Mouse (Mus musculus) kidney, embryonic 14.5 days (tissue): ENCODE results near the gene Nox1. TPM values are rescaled to one million over a fixed set of nuclear protein-coding genes. Genes with fewer than 3 reads are reported as not detected.

Source experiments
- ATAC-seq: fragments of 200-750 bp; cut with Nextera tagmentation; 2 replicates; pipeline ENCODE4 v1.8.0; 2017; ENCODE audit warnings: moderate number of reproducible peaks, mild to moderate bottlenecking, moderate TSS enrichment, moderate library complexity; ENCODE audit not compliant: low FRiP score, low TSS enrichment
- H3K27ac ChIP-seq: fragments of 300-500 bp; sonication (generic); 2 replicates; pipeline ENCODE4 v1.5.1; 2014; ENCODE audit warnings: low read depth, mild to moderate bottlenecking, low read length, moderate library complexity, mixed read lengths
- H3K27me3 ChIP-seq: fragments of 300-500 bp; sonication (generic); 2 replicates; pipeline ENCODE4 v1.6.1; 2014; ENCODE audit warnings: mild to moderate bottlenecking, low read length; ENCODE audit not compliant: control insufficient read depth, insufficient read depth
- H3K36me3 ChIP-seq: fragments of 300-500 bp; sonication (generic); 2 replicates; pipeline ENCODE4 v1.6.1; 2014; ENCODE audit warnings: low read length, mixed read lengths; ENCODE audit not compliant: control insufficient read depth, insufficient read depth
- H3K4me1 ChIP-seq: fragments of 300-500 bp; sonication (generic); 2 replicates; pipeline ENCODE4 v1.6.1; 2014; ENCODE audit warnings: low read length, mixed read lengths; ENCODE audit not compliant: control insufficient read depth, insufficient read depth
- H3K4me2 ChIP-seq: fragments of 300-500 bp; sonication (generic); replicated peaks from 2 replicates; pipeline ENCODE4 v1.6.1; 2014; ENCODE audit warnings: low read depth, mild to moderate bottlenecking, low read length
- H3K4me3 ChIP-seq: fragments of 300-500 bp; sonication (generic); 2 replicates; pipeline ENCODE4 v1.5.1; 2014; ENCODE audit warnings: mild to moderate bottlenecking, low read length
- H3K9ac ChIP-seq: fragments of 300-500 bp; sonication (generic); 2 replicates; pipeline ENCODE4 v1.6.1; 2014; ENCODE audit warnings: low read depth, mild to moderate bottlenecking, low read length, moderate library complexity
- H3K9me3 ChIP-seq: fragments of 300-500 bp; sonication (generic); 2 replicates; pipeline ENCODE4 v1.6.1; 2016; ENCODE audit warnings: low read length; ENCODE audit not compliant: control insufficient read depth
- WGBS: fragments of 180-500 bp; shearing (Covaris S2); extraction: QIAGEN DNeasy Blood & Tissue Kit; methylation state at CpG from one replicate; pipeline ENCODE4 v1.1.7; 2014; 5-methylcytosine and 5-hydroxymethylcytosine counted together
- polyA plus RNA-seq: library from polyadenylated mRNA; unstranded; fragments of >200 nt; fragmentation: Nextera tagmentation; extraction: Ambion mirVana; gene quantifications from 2 replicates; pipeline ENCODE4 v1.2.1, GENCODE M21; 2014

Gene Nox1
- polyA plus RNA-seq, 1 experiment from 2014 or later = 0.32 TPM

DNA sequence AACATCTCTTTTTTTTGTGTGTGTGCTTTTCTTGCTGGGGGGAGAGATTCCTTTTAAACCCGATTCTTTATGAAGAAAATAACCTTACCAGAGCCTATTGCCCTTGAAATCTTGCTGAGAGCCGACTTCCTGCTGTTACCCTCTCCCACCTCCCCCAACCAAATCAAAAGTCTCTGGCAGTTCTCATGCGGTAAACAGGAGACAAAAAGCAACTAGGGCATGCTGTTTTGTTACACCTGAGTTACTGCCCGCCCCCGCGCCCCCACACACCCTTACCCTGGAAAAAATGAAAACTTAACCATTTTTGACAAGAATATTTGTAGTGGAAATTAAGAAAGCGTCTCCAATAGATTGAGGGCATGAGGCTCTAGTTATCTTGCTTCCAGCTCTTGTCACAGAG is 63.6 kb downstream of the Nox1 start:
- H3K9ac ChIP-seq = no peak overlapping the region
- WGBS = 44% methylated on average over 7 of the region's 7 CpGs

DNA sequence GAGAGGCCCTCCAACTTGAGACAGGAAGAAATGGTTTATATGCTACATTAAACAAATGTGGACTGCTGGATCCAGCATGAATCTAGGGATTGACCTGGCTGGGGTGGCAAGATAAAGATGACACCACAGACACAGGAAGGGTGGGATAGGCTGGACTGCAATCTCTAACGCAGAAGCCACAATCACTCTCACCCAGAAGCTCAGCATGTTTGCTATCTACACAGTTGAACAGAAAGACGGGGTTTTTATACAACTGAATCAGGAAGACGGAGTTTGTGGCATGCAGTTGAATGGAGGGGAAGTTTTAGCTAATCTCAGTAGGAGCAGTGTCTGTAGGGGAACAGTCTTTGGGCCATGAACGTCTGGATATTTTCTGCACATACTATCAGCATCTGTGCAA is 79.8 kb downstream of the Nox1 start:
- Histone ChIP-seq H3K9me3 (no peaks in the 10 kb centered on the region), H3K27me3 (no peaks in the 10 kb centered on the region), H3K4me2 (no peak overlapping the region), H3K27ac (no peak overlapping the region), H3K4me3 (no peak overlapping the region), H3K9ac (no peak overlapping the region), H3K36me3 (no peaks in the 10 kb centered on the region), H3K4me1 (no peaks in the 10 kb centered on the region)
- ATAC-seq = no peak
- WGBS = 89% methylated on average over 4 of the region's 4 CpGs

More for the DNA sequence above, 63.6 kb downstream of the Nox1 start:
- H3K4me1 ChIP-seq = no peaks in the 10 kb centered on the region
- no peak overlapping the region for H3K4me3 ChIP-seq
- no peak overlapping the region for H3K4me2 ChIP-seq
- no peaks in the 10 kb centered on the region for H3K36me3 ChIP-seq
- H3K27ac ChIP-seq = no peak overlapping the region
- no peak for ATAC-seq
- no peaks in the 10 kb centered on the region for H3K9me3 ChIP-seq
- H3K27me3 ChIP-seq = 0 out of 2 replicates have a peak, but pooled peaks cover 3% of the 10 kb centered on the region

DNA sequence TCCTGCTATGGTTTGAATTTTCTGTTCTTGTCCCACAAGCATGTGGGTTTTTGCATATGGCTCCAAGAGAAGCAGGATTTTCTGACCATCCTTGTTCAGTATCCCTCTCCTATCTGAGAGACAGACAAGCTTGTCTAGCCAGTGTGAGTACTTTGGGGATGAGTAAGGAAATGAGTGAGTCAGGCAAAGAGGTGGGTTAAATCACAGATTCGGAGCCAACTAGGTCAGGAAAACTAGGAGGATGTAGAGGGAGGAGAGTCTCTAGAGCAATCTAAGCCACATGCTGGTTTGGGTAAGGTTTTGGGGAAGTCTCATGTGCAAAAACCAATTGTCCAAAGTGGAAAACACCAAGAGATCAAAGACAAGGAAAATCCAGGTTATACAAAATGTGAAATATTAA is 80.2 kb downstream of the Nox1 start:
- Histone ChIP-seq H3K4me1 (no peaks in the 10 kb centered on the region), H3K9me3 (no peaks in the 10 kb centered on the region), H3K27ac (no peak overlapping the region), H3K36me3 (no peaks in the 10 kb centered on the region), H3K9ac (no peak overlapping the region), H3K4me2 (no peak overlapping the region), H3K4me3 (no peak overlapping the region), H3K27me3 (no peaks in the 10 kb centered on the region)
- 78% methylated on average over 1 of the region's 1 CpGs for WGBS
- ATAC-seq = no peak

DNA sequence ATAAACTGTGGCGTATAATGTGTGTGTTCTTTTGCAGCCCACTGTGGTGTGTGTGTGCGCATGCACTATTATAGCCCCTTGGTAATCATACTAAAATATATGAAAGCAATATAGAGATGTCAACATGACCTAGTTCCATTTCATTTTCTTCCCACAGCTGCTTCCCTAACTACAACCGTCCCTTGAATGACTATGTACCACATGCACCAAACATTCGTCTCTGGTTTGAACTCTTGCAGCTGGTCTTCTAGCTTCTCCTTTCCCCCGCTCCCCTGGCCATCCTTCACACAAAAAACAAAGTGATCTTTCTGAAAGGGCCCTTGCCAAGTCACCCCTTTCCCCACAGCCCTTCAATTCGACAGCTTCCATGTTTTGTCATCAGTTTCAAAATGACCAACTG is 81.7 kb downstream of the Nox1 start:
- no peak for ATAC-seq
- H3K9ac ChIP-seq = no peak overlapping the region
- no peaks in the 10 kb centered on the region for H3K9me3 ChIP-seq
- H3K4me3 ChIP-seq = no peak overlapping the region
- H3K36me3 ChIP-seq = no peaks in the 10 kb centered on the region
- H3K27ac ChIP-seq = no peak overlapping the region
- H3K4me1 ChIP-seq = no peaks in the 10 kb centered on the region
- WGBS = 90% methylated on average over 6 of the region's 6 CpGs
- H3K27me3 ChIP-seq = no peaks in the 10 kb centered on the region
- no peak overlapping the region for H3K4me2 ChIP-seq

DNA sequence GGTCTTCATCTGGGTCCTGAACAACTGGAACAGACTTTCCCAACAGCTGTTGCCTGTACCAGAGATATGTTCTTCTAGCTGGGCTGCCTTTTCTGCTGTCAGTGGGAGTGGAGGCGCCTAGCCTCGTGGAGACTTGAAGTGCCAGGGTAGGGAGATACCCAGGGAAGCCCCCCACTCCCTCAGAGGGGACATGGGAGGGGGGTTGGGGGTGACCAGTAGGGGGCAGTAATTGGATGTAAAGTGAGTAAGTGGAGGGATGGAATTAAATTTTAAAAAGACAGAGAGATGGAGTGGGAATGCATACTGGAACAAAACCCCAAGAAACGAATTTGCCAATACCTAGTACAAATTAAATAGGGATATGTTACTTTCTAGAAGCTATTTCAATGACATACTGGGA is 87.9 kb downstream of the Nox1 start:
- Histone ChIP-seq H3K36me3 (no peaks in the 10 kb centered on the region), H3K4me3 (no peak overlapping the region), H3K4me1 (no peaks in the 10 kb centered on the region), H3K27me3 (0 out of 2 replicates have a peak, but pooled peaks cover 2% of the 10 kb centered on the region), H3K4me2 (no peak overlapping the region), H3K27ac (no peak overlapping the region), H3K9ac (no peak overlapping the region), H3K9me3 (no peaks in the 10 kb centered on the region)
- no peak for ATAC-seq
- WGBS = 68% methylated on average over 3 of the region's 3 CpGs

DNA sequence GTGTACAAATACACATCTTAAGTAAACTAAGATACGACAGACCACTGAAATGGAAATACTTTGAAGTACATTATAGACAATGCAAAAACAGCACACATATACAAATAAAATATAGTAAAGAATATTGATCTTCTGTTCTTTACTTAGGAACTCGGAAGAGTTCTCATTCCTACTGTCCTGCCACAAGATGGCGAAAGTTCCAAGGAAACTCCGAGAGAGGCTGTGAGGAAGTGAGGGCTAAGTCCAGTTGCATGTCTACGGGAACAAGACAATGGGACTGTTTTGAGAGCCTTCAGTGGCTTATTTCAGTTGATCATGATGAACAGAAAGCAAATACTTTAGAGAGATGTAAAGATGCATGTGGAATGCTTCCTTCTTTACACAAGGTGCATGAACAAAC is 89.5 kb downstream of the Nox1 start:
- H3K9me3 ChIP-seq = no peaks in the 10 kb centered on the region
- 0 out of 2 replicates have a peak, but pooled peaks cover 4% of the 10 kb centered on the region for H3K27me3 ChIP-seq
- H3K4me2 ChIP-seq = no peak overlapping the region
- H3K36me3 ChIP-seq = no peaks in the 10 kb centered on the region
- no peaks in the 10 kb centered on the region for H3K4me1 ChIP-seq
- no peak overlapping the region for H3K4me3 ChIP-seq
- WGBS = 28% methylated on average over 5 of the region's 5 CpGs
- ATAC-seq = no peak
- no peak overlapping the region for H3K9ac ChIP-seq
- H3K27ac ChIP-seq = no peak overlapping the region

DNA sequence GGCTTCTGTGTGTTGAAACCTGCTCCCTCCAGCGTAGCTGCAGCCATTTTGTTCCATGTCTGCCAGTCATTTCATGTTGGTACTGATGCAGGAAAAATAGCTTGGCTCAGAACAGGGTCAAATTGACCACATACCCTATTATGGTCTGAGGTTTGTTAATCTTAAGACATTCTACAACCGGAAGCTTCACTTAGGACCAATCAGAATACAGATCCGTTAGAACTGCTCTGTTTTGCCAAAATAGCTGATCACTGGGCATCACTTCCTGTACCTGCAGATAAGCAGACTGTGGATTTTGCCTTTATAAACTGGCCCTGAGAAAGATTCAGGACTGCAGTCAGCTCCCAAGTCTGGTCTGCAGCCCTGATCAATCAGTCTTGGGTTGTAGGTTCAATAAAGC is 93.2 kb downstream of the Nox1 start:
- H3K4me3 ChIP-seq = no peak overlapping the region
- no peak overlapping the region for H3K27ac ChIP-seq
- no peak overlapping the region for H3K9ac ChIP-seq
- H3K4me1 ChIP-seq = no peaks in the 10 kb centered on the region
- 84% methylated on average over 3 of the region's 3 CpGs for WGBS
- no peak for ATAC-seq
- H3K36me3 ChIP-seq = no peaks in the 10 kb centered on the region
- H3K9me3 ChIP-seq = no peaks in the 10 kb centered on the region
- H3K27me3 ChIP-seq = 0 out of 2 replicates have a peak, but pooled peaks cover 4% of the 10 kb centered on the region
- no peak overlapping the region for H3K4me2 ChIP-seq

DNA sequence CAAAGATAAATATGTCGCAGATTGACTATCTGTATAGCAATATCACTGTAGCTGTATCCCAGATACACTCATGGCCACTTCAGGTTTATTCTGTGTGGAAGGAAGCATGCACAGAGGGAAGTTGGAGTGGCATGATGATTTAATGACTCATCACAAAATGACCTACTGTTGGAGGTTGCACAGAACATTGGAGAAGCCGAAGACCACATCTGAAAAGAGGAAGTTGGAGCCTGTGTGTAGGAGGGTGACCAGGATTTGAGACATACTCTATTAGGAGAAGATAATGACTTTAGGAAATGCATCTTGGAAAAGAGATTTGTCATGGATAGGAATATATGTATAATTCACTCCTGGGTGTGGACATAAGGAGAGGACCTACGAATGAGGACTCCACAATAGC is 105.3 kb downstream of the Nox1 start:
- H3K27me3 ChIP-seq = no peaks in the 10 kb centered on the region
- 82% methylated on average over 3 of the region's 3 CpGs for WGBS
- H3K9me3 ChIP-seq = no peaks in the 10 kb centered on the region
- H3K4me2 ChIP-seq = no peak overlapping the region
- ATAC-seq = no peak
- H3K27ac ChIP-seq = no peak overlapping the region
- no peaks in the 10 kb centered on the region for H3K36me3 ChIP-seq
- H3K9ac ChIP-seq = no peak overlapping the region
- no peaks in the 10 kb centered on the region for H3K4me1 ChIP-seq
- no peak overlapping the region for H3K4me3 ChIP-seq

DNA sequence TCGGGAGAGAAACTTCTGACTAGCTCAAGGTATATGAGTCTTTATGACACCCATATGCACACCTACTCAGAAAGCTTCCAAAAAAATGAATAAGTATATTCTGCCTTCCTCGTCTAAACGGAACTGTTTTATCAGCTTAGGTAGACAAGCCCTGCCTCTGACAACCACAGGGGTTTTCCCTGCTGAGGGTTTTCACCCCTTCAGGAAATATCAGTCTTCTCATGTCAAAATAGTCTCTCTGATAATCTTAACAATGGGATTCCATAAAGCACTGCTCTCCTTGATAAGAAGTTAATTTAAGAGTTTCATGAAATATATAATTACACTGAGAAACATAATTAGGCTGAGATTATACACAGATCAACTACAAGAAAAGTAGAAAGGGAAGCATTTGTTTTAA is 110.0 kb downstream of the Nox1 start:
- Histone ChIP-seq H3K9me3 (no peaks in the 10 kb centered on the region), H3K4me2 (no peak overlapping the region), H3K27ac (no peak overlapping the region), H3K27me3 (no peaks in the 10 kb centered on the region), H3K4me1 (no peaks in the 10 kb centered on the region), H3K36me3 (no peaks in the 10 kb centered on the region), H3K4me3 (no peak overlapping the region), H3K9ac (no peak overlapping the region)
- 82% methylated on average over 3 of the region's 3 CpGs for WGBS
- ATAC-seq = no peak

DNA sequence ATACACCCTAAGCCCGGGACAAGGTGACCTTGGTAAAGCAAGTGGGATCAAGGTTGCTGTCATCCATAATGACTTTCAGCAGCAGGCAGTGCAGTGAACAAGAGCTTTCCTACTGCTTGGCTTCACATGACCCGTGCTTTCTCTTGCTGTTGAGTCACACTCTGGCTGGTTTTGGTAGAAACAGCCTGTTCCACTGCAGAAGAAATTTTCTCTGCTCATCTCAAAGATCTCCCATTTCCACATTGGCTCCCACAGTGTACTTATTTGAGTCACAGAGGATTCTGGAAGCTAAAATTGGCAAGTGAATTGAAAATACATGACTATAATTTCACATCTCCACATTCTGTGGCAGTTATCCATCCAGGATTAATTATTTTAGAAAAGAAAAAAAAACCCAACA is 119.1 kb downstream of the Nox1 start:
- Histone ChIP-seq H3K9me3 (no peaks in the 10 kb centered on the region), H3K4me3 (no peak overlapping the region), H3K4me2 (no peak overlapping the region), H3K36me3 (no peaks in the 10 kb centered on the region), H3K27me3 (no peaks in the 10 kb centered on the region), H3K27ac (no peak overlapping the region), H3K4me1 (no peaks in the 10 kb centered on the region), H3K9ac (no peak overlapping the region)
- 66% methylated on average over 2 of the region's 2 CpGs for WGBS
- ATAC-seq = no peak
